Mouse (Mus musculus) kidney, adult 2 months (tissue): Measurements from ENCODE around the gene Ago3.

ENCODE experiments used
- CTCF ChIP-seq: fragments of 200-500 bp; conservative IDR thresholded peaks from 2 replicates; pipeline ENCODE4 v1.5.1; 2011; ENCODE audit warnings: low read depth, mild to moderate bottlenecking, control low read depth, low read length, moderate library complexity, mixed read lengths; ENCODE audit not compliant: insufficient read depth, insufficient read length
- POLR2A ChIP-seq: fragments of 200-500 bp; IDR thresholded peaks from one replicate; pipeline ENCODE4 v1.6.1; 2011; ENCODE audit warnings: low read depth, low read length, control low read depth

DNA sequence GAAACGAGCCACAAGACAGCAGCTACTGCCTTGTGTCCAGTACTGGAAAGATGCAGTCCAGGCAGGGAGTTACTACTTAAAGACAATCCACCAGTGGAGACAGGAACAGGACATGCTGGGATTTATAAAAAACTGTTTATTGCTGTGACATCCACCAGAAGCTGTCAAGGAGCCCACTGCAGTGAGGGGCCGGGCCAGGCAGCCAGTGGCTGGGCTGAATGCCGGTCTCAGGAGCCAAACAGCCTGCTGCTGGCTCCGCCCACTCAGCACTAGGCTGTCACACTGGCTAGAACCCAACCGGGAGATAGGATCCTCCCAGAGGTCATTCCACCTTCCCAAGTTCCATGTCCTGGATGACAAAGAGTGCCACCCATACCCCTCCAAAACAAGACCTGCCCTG lies 113.4 kb downstream of the Ago3 start:
- TF ChIP-seq CTCF: no peak
- no peak for TF ChIP-seq POLR2A
